Mouse (Mus musculus) kidney, postnatal 25 days (tissue): Measurements from ENCODE around the gene Map9.
"Not testable (repeated sequence)": the region's sequence is repeated elsewhere in the genome, so short reads cannot be mapped to it uniquely, and the experiment has no call there.

Experiments used
- DNase-seq, 2 experiments: peaks; one replicate each; pipeline ENCODE4 v3.0.0; 2021; ENCODE audit warnings: mixed read lengths in 2 of 2

Map9 gene

GRCm38 (mm10) chr3:82412397-82412796, 54.6 kb downstream of the Map9 start:
- peak in 1 of 2 experiments; percentile 25 for DNase-seq

GRCm38 (mm10) chr3:82417958-82418357, 60.1 kb downstream of the Map9 start:
- no peak for DNase-seq

- no peak for DNase-seq
These were observed 77.5 kb downstream of the Map9 start for GRCm38 (mm10) chr3:82435351-82435750.

- DNase-seq: no peak
These were observed 83.1 kb downstream of the Map9 start for GRCm38 (mm10) chr3:82440976-82441375.

GRCm38 (mm10) chr3:82441601-82442000, 83.8 kb downstream of the Map9 start:
- DNase-seq: not testable (repeated sequence)
